Comparison of ENCODE assay signal across 25 mouse cellular contexts in the genomic region with DNA sequence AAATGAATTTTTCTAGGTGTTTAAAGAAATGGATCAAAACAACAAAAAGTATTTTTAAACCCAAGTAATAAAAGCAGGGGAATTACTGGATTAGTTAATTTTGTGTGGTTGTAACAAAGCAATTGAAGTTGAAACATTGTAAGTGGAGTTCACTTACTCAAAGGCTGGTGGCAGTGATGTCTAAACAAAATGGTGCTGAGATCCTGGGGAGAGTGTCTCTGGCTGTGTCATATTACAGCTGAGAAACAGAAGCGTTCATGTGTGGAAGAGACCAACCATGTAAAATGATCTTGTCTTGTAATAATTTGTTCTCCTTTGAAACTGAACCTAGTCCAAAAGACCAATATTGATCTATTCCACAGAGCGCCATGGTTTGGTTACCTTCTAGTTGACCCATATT.
"Had no signal": no experiment of that assay in that cellular context is flagged by ENCODE, and none has a peak within 500 bp of the region (broad histone marks: within the 10 kb centered on the region; RNA-seq: fewer than 3 reads in every experiment).

No protein-coding gene starts in this region.

- H3K9ac ChIP-seq: forebrain, postnatal 0 days; heart, embryonic 13.5 days; heart, embryonic 15.5 days; hindbrain, embryonic 13.5 days; hindbrain, embryonic 15.5 days; intestine, embryonic 15.5 days; limb, embryonic 12.5 days; liver, embryonic 12.5 days; liver, embryonic 14.5 days had no signal

- H3K36me3 ChIP-seq: heart, embryonic 13.5 days; heart, embryonic 15.5 days; hindbrain, embryonic 13.5 days; hindbrain, embryonic 15.5 days; intestine, embryonic 15.5 days; limb, embryonic 10.5 days; limb, embryonic 12.5 days; liver, embryonic 12.5 days had no signal

- H3K4me2 ChIP-seq: heart, embryonic 11.5 days; heart, embryonic 13.5 days; heart, embryonic 15.5 days; hindbrain, embryonic 13.5 days; hindbrain, embryonic 15.5 days; intestine, embryonic 15.5 days; limb, embryonic 12.5 days; liver, embryonic 12.5 days had no signal

- H3K9me3 ChIP-seq: heart, embryonic 13.5 days; heart, embryonic 15.5 days; hindbrain, embryonic 13.5 days; hindbrain, embryonic 15.5 days; intestine, embryonic 15.5 days; limb, embryonic 10.5 days; limb, embryonic 12.5 days; liver, embryonic 12.5 days had no signal

- H3K4me1 ChIP-seq: heart, embryonic 13.5 days; heart, embryonic 15.5 days; hindbrain, embryonic 13.5 days; hindbrain, embryonic 15.5 days; intestine, embryonic 15.5 days; limb, embryonic 10.5 days; liver, embryonic 12.5 days had no signal

- DNase-seq: forebrain, postnatal 0 days; gastrocnemius, postnatal 14 days; gastrocnemius, postnatal 36 days; heart, adult 11 months; heart, adult 2 months; heart, postnatal 14 days; heart, postnatal 36 days; kidney, adult 9 months; kidney, postnatal 14 days; kidney, postnatal 4 days; liver had no signal

- H3K27me3 ChIP-seq: heart, embryonic 13.5 days; heart, embryonic 15.5 days; hindbrain, embryonic 13.5 days; hindbrain, embryonic 15.5 days; intestine, embryonic 15.5 days; limb, embryonic 12.5 days; liver, embryonic 12.5 days had no signal

- H3K4me3 ChIP-seq: heart, adult 2 months; heart, embryonic 13.5 days; heart, embryonic 15.5 days; hindbrain, embryonic 13.5 days; hindbrain, embryonic 15.5 days; intestine, embryonic 15.5 days; layer of hippocampus, adult 2 months; left cerebral cortex, adult 2 months; limb, embryonic 10.5 days; limb, embryonic 12.5 days; liver, embryonic 12.5 days had no signal

- H3K27ac ChIP-seq: heart, adult 2 months; heart, embryonic 13.5 days; heart, embryonic 15.5 days; hindbrain, embryonic 13.5 days; hindbrain, embryonic 15.5 days; intestine, embryonic 15.5 days; layer of hippocampus, adult 2 months; left cerebral cortex, adult 2 months; limb, embryonic 10.5 days; limb, embryonic 12.5 days; liver, embryonic 12.5 days; liver, embryonic 14.5 days had no signal

- ATAC-seq: forebrain, postnatal 0 days; inflammation-experienced regulatory T-cells, adult 6 months; intestine, embryonic 15.5 days; intestine, postnatal 0 days; liver, embryonic 12.5 days had no signal
